Mouse (Mus musculus): ENCODE results near the gene Zdhhc19.

DNA sequence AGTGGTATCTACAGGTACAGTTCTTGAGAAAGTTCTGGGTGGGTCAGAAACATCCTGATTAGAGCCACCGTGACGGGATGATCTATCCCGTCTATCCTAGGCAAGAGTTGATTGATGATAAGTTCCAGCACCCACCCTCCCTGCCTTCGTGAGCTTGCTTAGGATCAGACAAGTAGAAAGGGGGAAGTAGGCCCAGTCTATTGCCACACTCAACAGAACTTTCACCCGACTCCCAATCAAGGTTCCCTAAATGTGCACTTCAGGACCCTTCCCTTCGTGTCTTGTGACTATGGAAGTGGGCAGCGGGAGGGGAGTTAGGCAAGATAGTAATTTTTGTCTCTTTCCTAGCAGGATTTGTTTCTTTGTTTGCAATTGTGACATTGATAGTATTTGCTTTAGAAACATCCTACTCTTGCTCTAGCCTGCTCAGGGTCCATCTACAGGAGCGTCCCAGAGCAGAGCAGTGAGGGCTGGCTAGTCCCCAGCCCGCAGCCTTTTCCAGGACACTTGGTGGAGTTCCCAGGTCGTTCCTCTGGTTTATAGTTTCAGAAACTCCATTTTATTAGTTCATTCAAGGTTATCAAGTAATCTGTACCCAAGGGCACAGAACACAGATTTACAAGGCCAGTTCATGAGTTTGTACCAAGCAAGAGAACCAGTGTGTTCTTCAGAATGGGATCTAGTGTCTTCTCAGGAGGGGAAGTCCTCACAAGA, 99.2 kb downstream of the Zdhhc19 start:
- TF ChIP-seq CTCF (IDR thresholded peaks at IDR 0.05; ENCODE audit: borderline replicate concordance, control insufficient read depth, extremely low read depth, insufficient read depth, low read length, poor library complexity) (no peak), POLR2A (IDR thresholded peaks at IDR 0.05; ENCODE audit: control insufficient read depth, extremely low read depth, insufficient read depth, low read length, poor library complexity) (no peak)

All from thymus, adult 2 months (tissue).